8 mouse cellular contexts compared by ENCODE assay signal in genomic region chr3:65858741-65859348, GRCm38 (mm10).
DNase-seq lines count a peak whose midpoint lies in the region; ATAC-seq and TF ChIP-seq lines count a peak whose summit lies in the region.
"Had no signal": no experiment of that assay in that cellular context is flagged by ENCODE, and none has a peak within 500 bp of the region (broad histone marks: within the 10 kb centered on the region; RNA-seq: fewer than 3 reads in every experiment).

No protein-coding gene starts in this region.

- H3K27me3 ChIP-seq in lung, postnatal 0 days (replicated peaks; ENCODE audit: insufficient read depth, low read length): no peaks in the 10 kb centered on the region
- peaks cover 16% of the 10 kb centered on the region for H3K27me3 ChIP-seq in hindbrain, embryonic 10.5 days (ENCODE audit: insufficient read depth, poor library complexity, severe bottlenecking)
- no peaks in the 10 kb centered on the region for H3K27me3 ChIP-seq in kidney, postnatal 0 days (ENCODE audit: insufficient read depth, low read length)
- no peaks in the 10 kb centered on the region for H3K27me3 ChIP-seq in neural tube, embryonic 12.5 days (replicated peaks)

- H3K9me3 ChIP-seq in lung, postnatal 0 days (ENCODE audit: low read length): no peaks in the 10 kb centered on the region
- H3K9me3 ChIP-seq in hindbrain, embryonic 10.5 days: no peaks in the 10 kb centered on the region
- H3K9me3 ChIP-seq in kidney, postnatal 0 days (replicated peaks; ENCODE audit: low read length): no peaks in the 10 kb centered on the region
- no peaks in the 10 kb centered on the region for H3K9me3 ChIP-seq in neural tube, embryonic 12.5 days
- H3K9me3 ChIP-seq: embryonic facial prominence, embryonic 15.5 days had no signal

- peaks cover 14% of the 10 kb centered on the region for H3K4me1 ChIP-seq in lung, postnatal 0 days (ENCODE audit: insufficient read depth, low read depth, low read length)
- peaks cover 77% of the 10 kb centered on the region for H3K4me1 ChIP-seq in hindbrain, embryonic 10.5 days (replicated peaks)
- peaks cover 10% of the 10 kb centered on the region for H3K4me1 ChIP-seq in kidney, postnatal 0 days (replicated peaks; ENCODE audit: insufficient read depth, low read length)
- H3K4me1 ChIP-seq in neural tube, embryonic 12.5 days: peaks cover 25% of the 10 kb centered on the region

- DNase-seq in lung, postnatal 0 days (ENCODE audit: low spot score): no peak
- no peak for DNase-seq in lung, postnatal 25 days (ENCODE audit: low spot score)
- peak; percentile 66 for DNase-seq in hindbrain, embryonic 10.5 days (ENCODE audit: low spot score)
- DNase-seq in kidney, postnatal 0 days (ENCODE audit: low spot score): no peak
- DNase-seq in T-cell, adult 2 months (ENCODE audit: low spot score): no peak

- TF ChIP-seq CTCF in lung, postnatal 0 days (IDR thresholded peaks at IDR 0.05): no peak; the same call in 1 of the 2 replicates
- TF ChIP-seq CTCF in kidney, postnatal 0 days (IDR thresholded peaks at IDR 0.05; ENCODE audit: low read depth): no peak

- no peak for TF ChIP-seq EP300 in lung, postnatal 0 days (IDR thresholded peaks at IDR 0.05)

- 19% methylated on average over 13 of the region's 13 CpGs for WGBS in lung, postnatal 0 days
- 1% methylated on average over 13 of the region's 13 CpGs for WGBS in hindbrain, embryonic 10.5 days
- 17% methylated on average over 13 of the region's 13 CpGs for WGBS in kidney, postnatal 0 days
- 4% methylated on average over 13 of the region's 13 CpGs for WGBS in neural tube, embryonic 12.5 days

- H3K4me3 ChIP-seq in lung, postnatal 0 days (ENCODE audit: low read depth, low read length): no peak overlapping the region
- peak overlapping the region; percentile 30 for H3K4me3 ChIP-seq in hindbrain, embryonic 10.5 days
- no peak overlapping the region for H3K4me3 ChIP-seq in kidney, postnatal 0 days (replicated peaks; ENCODE audit: low read depth, low read length)
- no peak overlapping the region for H3K4me3 ChIP-seq in neural tube, embryonic 12.5 days
- H3K4me3 ChIP-seq: embryonic facial prominence, embryonic 15.5 days had no signal

- peak; percentile 6; the same call in 1 of the 2 replicates for ATAC-seq in lung, postnatal 0 days
- peak; percentile 82 for ATAC-seq in kidney, postnatal 0 days (replicated peaks; ENCODE audit: low FRiP score, low read depth)
- ATAC-seq in neural tube, embryonic 12.5 days (ENCODE audit: low FRiP score, low read depth): no peak
- ATAC-seq in erythroid progenitor cell, adult 5-6 weeks (replicated peaks; ENCODE audit: low FRiP score, poor library complexity, severe bottlenecking): no peak

- H3K9ac ChIP-seq in lung, postnatal 0 days (replicated peaks; ENCODE audit: low read depth): no peak overlapping the region
- H3K9ac ChIP-seq in kidney, postnatal 0 days (ENCODE audit: low read depth, low read length): no peak overlapping the region
- H3K9ac ChIP-seq in neural tube, embryonic 12.5 days: no peak overlapping the region
- H3K9ac ChIP-seq: embryonic facial prominence, embryonic 15.5 days had no signal

- no peaks in the 10 kb centered on the region for H3K36me3 ChIP-seq in lung, postnatal 0 days (ENCODE audit: insufficient read depth, low read length)
- H3K36me3 ChIP-seq in hindbrain, embryonic 10.5 days: no peaks in the 10 kb centered on the region
- no peaks in the 10 kb centered on the region for H3K36me3 ChIP-seq in kidney, postnatal 0 days (ENCODE audit: insufficient read depth, low read length)
- no peaks in the 10 kb centered on the region for H3K36me3 ChIP-seq in neural tube, embryonic 12.5 days
- H3K36me3 ChIP-seq: embryonic facial prominence, embryonic 15.5 days had no signal

- no peak overlapping the region; the same call in 1 of the 2 replicates for H3K4me2 ChIP-seq in lung, postnatal 0 days (replicated peaks; ENCODE audit: low read depth, low read length)
- 0 out of 2 replicates have a peak overlapping the region, but pooled peaks have one; percentile 8 for H3K4me2 ChIP-seq in kidney, postnatal 0 days (ENCODE audit: low read length)
- H3K4me2 ChIP-seq in neural tube, embryonic 12.5 days (replicated peaks): peak overlapping the region; percentile 31
- H3K4me2 ChIP-seq: embryonic facial prominence, embryonic 15.5 days had no signal

- peak overlapping the region; percentile 8; the same call in 1 of the 2 replicates for H3K27ac ChIP-seq in lung, postnatal 0 days (ENCODE audit: low read length)
- H3K27ac ChIP-seq in hindbrain, embryonic 10.5 days: peak overlapping the region; percentile 80
- no peak overlapping the region for H3K27ac ChIP-seq in kidney, postnatal 0 days
- H3K27ac ChIP-seq in neural tube, embryonic 12.5 days: no peak overlapping the region
- H3K27ac ChIP-seq: embryonic facial prominence, embryonic 15.5 days had no signal

Comparison
In these comparisons a context has a peak if more than half of its experiments do, and no peak if none do; other contexts are left out.
1. ATAC-seq: peak in lung, postnatal 0 days (single experiment) and kidney, postnatal 0 days (single experiment); none in neural tube, embryonic 12.5 days (single experiment) and erythroid progenitor cell, adult 5-6 weeks (single experiment).
2. H3K27ac ChIP-seq: peak in lung, postnatal 0 days (single experiment) and hindbrain, embryonic 10.5 days (single experiment); none in kidney, postnatal 0 days (single experiment) and neural tube, embryonic 12.5 days (single experiment).